Mouse (Mus musculus) c-Kit-positive CD71-positive TER-119-negative erythroid progenitor cells, embryonic 14.5 days (primary cell): ENCODE measurements around the gene Slc47a1.
"Not testable (repeated sequence)": the region's sequence is repeated elsewhere in the genome, so short reads cannot be mapped to it uniquely, and the experiment has no call there.

ENCODE experiments used
- DNase-seq: peaks from one replicate; pipeline ENCODE4 v3.0.0-alpha.2; 2013; ENCODE audit warnings: low read depth

Gene Slc47a1

DNA sequence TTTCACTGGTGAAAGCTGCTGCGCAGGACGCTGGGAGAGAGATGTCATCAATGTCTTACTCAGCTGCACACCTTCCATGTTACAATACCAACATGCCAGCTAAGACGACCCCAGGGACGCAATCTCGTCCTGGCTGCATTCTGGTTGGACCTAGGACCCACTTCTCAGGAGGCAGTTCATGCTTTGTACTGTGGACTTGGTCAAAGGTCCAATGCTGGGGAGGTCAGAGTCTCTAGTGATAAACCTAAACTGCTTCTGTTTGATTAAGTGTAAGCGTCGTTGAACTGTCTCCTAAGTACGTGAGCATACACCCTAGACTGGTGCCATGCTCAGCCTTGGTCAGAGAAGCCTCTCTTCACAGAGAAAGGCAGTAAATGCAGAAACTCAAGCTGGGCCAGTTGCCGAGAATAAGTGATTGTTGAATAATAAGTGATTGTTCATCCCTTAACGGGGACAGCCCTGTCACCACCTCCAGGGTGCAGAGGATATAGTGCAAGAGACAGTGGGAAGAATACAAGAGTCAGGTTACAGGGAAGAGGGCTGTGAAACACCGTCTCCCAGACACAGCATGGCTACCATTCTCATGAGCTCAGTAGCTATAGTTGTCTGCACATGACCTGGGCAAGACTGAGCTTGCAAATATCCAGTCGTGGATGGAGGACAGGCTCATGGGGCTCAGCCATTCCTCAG is 58.8 kb downstream of the Slc47a1 start:
- no peak for DNase-seq

DNA sequence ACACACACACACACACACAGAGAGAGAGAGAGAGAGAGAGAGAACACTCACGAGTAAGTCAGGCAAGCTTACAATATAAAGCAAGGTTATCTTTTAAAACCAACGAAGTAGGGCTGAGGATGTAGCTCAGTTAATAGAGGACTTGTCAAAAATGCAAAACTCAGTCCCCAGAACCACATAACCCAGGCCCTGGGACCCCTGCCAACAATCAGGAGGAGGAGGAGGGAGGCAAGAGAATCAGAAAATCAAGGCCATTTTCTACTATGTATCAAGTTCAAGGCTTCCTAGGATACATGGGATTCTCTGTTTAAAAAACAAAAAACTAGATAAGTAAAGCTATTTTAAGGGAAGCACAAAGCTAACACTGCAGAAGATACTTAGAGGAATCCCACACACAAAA is 61.3 kb downstream of the Slc47a1 start:
- no peak for DNase-seq

DNA sequence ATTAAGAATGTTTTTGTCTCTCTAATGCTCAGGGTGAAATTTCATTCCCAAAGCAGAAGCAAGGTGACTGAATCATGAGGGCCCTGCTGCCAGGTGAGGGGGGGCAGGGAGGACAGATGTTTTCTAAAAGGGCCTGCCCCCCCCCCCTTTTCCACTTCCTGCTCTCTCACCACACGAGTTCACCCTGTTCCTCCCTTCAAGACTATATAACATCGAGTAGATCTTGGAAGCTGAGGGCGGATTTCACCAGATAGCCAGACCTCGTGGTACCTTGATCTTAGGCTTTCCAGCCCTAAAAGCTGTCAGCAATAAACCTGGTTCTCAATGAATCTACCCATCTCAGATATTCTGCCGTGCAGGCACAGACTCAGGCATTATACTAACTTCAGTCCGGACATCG is 67.8 kb downstream of the Slc47a1 start:
- no peak for DNase-seq

DNA sequence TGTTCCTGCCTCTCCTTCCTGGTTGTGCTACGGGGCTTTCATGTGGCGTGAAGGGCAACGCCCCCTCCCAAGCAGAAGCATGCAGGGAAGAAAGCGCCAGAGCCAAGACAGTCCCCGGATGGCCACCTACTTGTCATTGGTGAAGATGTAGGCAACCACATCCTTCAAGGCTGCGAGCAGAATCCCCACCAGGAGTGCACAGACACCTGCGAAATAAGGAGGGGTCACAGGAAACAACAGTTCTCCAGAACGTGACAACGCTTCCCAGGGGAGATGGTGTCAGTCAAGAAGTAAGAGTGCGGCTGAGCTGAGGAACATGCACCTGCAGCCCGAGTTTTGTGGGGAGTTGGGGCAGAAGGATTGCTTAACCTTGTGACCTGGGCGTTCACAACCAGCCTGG is 68.3 kb downstream of the Slc47a1 start:
- DNase-seq, result no peak

DNA sequence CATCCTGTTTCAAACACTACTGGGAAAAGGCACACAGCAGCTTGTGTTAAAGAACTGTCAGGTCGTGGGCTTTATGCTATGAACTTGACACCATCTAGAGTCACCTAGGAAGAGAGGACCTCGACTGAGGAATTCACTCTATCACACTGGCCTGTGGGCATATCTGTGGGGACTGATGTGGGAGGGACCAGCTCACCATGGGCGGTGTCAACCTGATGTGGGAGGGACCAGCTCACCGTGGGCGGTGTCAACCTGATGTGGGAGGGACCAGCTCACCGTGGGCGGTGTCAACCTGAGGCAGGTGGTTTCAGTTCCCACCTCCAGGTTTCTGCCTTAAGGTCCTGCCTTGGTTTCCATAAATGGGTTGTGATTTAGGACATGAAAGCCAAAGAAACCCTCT is 70.3 kb downstream of the Slc47a1 start:
- no peak for DNase-seq

DNA sequence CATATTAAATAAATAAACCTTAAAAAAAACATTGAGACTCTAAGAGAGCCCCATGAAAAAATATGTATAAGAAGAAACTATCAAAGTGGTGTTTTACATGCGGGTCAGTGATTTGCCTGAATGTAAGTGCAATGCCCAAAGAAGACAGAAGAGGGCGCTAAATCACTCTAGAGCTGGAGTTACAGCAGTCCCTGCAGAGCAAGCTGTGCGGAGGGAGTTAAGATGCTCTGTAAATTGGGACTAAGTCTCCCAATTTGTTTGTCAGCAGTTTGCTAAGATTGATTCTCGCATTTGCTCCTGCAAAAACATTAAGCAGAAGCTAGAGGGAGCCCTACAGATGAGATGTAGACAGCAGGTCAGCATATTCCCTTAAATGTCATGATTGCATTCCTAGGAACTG is 72.8 kb downstream of the Slc47a1 start:
- DNase-seq, result peak; percentile 51

DNA sequence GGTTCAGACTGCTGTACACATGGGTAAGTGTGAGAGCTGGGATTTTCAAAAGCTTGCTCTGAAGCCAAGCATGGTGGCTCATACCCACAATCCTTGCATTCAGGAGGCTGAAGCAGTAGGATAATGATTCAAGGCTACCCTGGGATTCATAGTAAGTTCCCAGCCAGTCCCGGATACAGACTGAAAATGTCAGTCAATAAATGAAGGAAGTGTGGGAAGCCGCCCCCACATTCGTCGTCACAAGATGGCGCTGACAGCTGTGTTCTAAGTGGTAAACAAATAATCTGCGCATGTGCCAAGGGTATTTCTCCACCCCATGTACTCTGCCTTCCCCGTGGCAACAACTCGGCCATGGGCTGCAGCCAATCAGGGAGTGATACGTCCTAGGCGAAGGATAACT is 73.6 kb downstream of the Slc47a1 start:
- DNase-seq, result not testable (repeated sequence)

DNA sequence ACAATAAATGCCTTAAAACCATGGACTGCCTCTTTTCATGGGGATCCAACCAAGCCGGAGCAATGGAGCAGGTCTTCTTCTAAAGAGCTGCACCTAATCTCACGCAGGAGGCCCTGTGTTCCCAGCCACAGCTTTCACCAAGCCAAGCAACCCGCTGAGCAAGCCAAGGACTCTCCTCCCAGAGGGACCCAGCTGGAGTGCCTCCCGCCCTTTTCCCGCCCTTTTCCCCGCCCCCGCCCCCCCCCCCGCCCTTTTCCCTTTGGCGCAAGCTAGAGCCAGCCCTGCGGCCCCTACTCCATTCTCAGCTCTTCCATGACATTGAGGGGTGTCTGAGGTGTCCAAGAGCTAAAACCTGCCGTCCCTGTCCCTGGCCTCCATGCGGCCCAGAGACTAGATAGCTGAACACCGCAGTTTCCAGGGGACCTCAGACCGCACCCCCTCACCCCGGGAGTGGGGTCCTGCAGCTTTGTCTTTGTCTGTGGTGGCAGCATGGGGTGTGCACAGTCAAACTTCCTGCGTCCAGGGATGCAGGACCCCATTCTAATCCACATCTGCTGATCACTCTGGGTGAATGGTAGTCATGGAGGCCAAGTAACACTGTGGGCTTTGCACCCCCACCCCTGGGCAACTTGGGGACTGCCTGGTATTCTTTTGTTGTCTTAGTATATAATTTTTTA is 77.3 kb downstream of the Slc47a1 start:
- DNase-seq, result no peak

DNA sequence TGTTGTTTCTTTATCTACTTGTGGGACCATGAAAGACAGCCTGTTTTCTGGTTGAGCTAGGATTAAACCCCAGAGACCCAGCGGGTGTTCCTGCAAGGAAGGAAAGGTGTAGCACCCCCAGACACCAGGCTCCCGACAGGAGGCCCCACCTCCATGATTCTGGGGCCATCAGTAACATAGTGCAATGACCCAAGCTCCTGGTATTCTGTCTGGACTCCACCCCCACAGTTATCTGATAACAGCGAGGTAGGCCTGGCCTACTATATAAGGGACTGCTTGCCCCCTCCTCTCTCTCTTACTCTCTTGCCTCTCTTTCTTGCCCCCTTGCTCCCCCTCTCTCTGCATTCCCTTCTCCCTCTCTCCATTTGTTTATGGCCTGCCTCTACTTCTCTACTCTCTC is 77.9 kb downstream of the Slc47a1 start:
- DNase-seq, result no peak

DNA sequence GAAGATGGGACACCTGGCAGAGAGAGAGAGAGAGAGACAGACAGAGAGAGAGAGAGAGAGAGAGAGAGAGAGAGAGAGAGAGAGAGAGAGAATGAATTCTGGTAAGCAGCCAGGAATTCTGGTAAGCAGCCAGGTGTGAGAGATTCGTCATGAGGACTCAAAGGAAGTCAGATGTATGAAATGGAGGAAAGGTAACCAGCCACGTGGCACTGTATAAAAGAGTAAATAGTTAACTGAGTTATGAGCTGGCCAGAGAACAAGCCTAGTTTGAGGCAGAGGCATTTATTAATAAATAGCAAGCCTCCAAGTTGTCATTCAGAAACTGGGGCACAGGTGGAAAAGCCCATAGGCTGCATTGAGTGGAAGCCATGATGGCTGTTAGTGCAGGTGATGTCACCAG is 80.2 kb downstream of the Slc47a1 start:
- no peak for DNase-seq

DNA sequence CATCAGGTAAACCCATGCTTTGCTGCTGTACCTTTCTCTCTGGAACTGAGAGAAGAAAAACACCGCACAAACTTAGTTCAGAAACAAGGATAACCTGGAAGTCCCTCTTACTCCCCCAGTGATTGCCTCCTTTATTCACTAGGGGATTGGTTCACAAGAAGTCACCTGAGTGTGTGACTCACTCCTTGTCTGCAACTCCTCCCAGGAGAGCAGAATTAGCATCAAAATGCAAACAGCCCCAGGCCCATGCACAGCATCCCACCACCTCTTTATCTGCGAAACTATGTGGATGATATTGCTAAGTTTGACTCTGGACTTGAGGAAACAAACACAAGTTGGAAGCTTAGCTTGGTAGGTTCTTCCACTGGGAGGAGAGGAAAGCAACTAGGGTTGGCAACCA is 80.8 kb downstream of the Slc47a1 start:
- DNase-seq, result no peak

DNA sequence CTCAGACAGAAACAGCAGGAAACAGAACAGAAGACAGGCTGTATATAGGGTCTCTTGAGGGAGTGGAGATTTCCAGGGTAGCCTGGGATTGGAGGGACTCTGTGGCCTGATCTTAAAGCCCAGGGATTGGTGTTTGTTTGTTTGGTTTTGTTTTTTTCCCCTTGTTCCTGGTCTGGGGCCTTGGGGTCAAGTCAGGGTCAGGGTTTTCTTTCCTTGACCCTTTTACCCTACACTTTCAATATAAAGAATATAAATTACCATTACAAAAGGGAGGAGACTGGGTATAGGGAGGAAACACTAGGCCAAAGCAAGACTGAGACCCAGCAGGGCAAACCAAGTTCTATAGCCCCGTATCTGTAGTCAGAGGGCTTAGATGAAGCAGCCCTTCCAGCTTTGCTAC is 81.6 kb downstream of the Slc47a1 start:
- no peak for DNase-seq

DNA sequence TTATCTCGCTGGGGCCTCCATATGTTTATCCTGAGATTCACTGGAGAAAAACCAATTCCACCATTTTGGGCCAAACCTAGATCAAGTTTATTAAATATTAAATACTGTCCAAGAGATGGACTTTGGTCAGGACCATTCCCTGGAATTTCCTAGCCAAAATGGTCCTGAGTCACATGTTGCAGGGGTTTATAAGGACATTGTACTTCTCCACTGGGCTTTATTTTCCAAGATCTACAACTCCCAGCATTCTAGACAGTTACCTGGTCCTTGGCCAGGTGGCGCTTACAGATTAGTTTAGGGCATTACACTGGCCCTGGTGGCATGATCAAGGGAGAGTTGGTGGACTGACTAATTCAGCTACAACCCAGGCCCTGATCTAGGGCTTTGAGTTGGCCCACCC is 82.6 kb downstream of the Slc47a1 start:
- no peak for DNase-seq

DNA sequence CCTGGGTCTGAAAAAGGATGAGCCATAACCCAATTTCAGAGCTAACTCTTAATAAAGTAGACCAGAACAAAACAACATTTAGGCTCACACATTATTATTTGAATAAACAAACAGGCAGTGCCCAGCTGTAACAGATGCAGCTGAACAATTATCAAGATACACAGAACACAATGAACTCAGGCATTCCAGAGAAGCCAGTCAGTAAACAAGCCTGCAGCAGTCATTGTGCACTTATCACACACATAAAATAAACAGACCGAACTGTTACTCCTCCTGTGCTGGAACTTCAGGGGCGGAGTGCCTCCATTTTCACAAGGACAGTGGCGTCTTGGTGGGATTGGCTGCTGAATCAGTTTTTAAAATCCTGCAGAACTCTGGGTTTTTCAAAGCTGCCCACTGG is 83.7 kb downstream of the Slc47a1 start:
- DNase-seq, result no peak
